Mouse (Mus musculus): Measurements from ENCODE around the gene Sema3g.

Sema3g gene

DNA sequence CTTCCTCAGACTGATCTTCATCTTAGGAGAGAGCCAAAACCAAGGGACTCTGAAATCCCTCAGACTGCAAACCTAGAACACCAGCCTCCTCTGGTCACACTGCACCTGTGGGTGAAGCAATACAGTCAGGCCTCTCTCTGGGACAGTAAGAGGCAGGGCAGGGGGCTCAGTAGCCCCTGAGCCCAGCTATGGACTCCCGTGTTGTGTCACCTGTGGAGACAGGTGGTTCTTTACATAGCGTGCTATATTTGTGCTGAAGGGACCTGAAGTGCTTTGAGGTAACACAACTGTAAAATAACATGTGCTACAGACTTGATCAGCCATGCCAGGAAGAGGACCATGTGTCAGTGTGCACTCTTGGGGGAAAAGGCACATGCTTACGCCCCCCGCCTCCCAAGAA lies 22.1 kb upstream of the Sema3g start:
- no peak for DNase-seq (ENCODE audit: low read depth, low spot score)

GRCm38 (mm10) chr14:31195968-31196367 lies 21.7 kb upstream of the Sema3g start:
- peak; percentile 54 for DNase-seq (ENCODE audit: low read depth, low spot score)

- peak; percentile 82 for DNase-seq (ENCODE audit: low read depth, low spot score)
Measured at GRCm38 (mm10) chr14:31197547-31198516, 19.8 kb upstream of the Sema3g start.

- no peak for DNase-seq (ENCODE audit: low read depth, low spot score)
Measured at GRCm38 (mm10) chr14:31199599-31199998, 18.1 kb upstream of the Sema3g start.

DNA sequence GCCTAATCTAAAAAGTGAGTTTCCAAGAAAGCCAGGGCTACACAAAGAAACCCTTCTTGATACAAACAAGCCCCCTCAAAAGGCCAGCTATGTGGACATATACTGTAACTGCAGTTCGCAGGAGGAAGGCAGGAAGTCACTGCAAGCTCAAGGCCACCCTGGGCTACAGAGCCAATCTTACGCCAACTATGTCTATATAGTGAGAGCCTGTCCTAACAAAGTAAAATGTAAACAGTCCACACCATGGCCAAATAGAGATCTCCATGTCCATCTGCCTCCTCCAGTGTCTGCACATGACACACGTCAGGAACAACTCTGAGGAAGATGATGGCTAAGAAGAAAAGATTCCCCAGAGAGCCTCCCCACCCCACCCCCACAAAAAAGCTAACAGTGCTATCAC lies 17.6 kb upstream of the Sema3g start:
- DNase-seq (ENCODE audit: low read depth, low spot score): no peak

DNA sequence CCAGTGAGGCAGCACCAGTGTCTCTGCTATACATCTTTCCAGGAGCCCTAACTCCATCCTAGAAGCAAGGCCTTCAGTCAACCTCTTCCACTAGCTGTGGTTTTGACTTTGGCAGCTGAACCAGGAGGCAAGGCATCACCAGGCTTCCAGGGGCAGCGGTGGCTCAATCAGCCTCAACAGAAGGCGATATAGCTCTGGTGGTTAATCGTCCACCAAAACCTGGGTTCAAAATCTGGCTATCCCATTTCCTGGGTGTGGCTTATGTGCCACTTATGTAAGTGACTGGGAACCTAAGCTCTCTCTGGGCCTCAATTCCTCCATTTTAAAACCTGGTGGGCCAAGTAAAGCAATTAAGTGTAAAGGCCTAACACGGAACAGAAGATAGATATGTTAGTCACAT lies 12.8 kb upstream of the Sema3g start:
- DNase-seq (ENCODE audit: low read depth, low spot score): peak; percentile 38

- peak; percentile 48 for DNase-seq (ENCODE audit: low read depth, low spot score)
Measured at GRCm38 (mm10) chr14:31205244-31205561, 12.5 kb upstream of the Sema3g start.

GRCm38 (mm10) chr14:31205562-31206467 lies 11.8 kb upstream of the Sema3g start:
- peak; percentile 35 for DNase-seq (ENCODE audit: low read depth, low spot score)

DNA sequence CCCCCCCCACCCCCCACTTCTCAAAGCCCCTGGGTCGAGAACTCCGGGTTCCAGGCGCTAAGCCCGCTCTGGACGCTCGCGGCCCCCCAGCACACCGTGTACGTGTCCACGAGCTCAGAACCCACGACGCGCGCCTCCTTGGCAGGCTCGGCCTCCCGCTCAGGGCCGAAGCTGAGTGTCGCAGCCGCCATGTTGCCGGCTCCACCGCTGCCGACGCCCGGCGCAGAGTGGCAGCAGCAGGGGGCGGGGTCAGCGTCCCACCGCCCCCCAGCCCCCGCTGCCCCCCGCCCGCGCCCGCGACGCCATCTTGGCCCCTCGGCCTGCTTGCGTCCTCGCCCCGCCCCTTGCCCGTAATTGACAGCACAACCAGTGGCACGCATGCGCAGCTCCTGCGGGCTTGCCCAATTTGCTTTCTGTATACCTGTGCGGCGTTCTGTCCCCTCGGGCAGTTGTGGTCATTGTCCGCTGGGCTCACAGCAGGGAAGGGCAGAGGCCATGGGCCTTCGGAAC lies 11.1 kb upstream of the Sema3g start:
- peak; percentile 86 for DNase-seq (ENCODE audit: low read depth, low spot score)

DNA sequence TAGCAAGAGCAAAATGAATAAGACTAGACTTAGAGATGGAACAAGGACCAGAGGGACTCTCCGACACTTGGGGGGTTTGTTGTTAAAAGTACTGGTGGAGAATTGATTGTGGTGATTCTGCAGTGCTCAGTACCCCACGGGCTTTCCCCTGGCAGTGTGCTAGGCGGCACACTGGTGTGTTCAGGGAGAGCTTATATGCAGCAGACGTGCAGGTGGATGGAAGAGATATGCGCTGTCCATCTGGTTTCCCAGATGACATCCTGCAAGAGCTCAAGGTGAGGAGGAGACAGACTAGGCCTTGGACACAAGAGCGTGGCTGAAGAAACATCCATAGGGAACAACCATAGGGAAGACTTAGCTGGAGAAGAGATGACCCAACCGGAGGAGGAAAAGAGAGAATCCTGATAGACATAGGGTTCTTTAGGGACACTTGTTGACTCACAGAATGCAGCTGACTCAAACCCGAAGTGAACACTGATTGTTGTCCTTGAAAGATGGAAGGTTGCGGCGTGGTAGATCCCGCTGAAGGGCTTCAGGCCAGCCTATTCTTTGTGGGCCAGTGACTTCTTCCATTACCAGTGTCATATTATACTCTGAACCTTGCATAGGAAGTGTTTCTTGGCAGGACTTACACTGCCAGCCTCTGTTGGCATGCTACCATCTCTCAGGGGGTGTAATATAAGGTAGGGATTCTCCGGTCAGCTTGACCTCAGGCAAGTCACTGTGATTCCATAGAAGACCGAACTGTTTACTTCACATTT lies 10.4 kb upstream of the Sema3g start:
- no peak for DNase-seq (ENCODE audit: low read depth, low spot score)

- no peak for DNase-seq (ENCODE audit: low read depth, low spot score)
Measured at GRCm38 (mm10) chr14:31208084-31208483, 9.6 kb upstream of the Sema3g start, which contains the start of gene Tnnc1. Gene Tnnc1 (plus strand): TSS chr14:31208312.

GRCm38 (mm10) chr14:31209133-31209557 lies 8.5 kb upstream of the Sema3g start:
- no peak for DNase-seq (ENCODE audit: low read depth, low spot score)

DNA sequence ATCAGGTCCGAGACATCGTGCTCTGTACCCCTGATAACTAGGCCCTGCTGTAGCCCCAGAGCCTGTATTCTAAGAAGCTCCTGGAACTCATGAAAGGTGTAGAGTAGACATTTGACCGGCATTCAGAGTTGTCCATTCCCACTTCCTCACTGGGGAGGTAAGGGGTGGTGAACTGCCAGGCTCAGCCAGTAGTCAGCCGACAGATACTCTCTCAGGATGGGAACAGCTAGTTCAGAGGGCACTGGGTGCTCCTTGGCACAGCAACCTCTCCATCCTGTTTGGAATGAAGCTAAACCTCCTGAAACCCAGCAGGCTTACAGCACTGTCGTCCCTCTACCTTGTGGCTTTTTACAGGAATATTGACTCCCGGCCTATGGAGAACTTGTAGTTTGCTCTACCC lies 5.8 kb upstream of the Sema3g start:
- DNase-seq (ENCODE audit: low read depth, low spot score): no peak

- DNase-seq (ENCODE audit: low read depth, low spot score): no peak
Measured at GRCm38 (mm10) chr14:31212499-31212898, 5.2 kb upstream of the Sema3g start.

- DNase-seq (ENCODE audit: low read depth, low spot score): no peak
Measured at GRCm38 (mm10) chr14:31213868-31214267, 3.8 kb upstream of the Sema3g start.

- no peak for DNase-seq (ENCODE audit: low read depth, low spot score)
Measured at GRCm38 (mm10) chr14:31214684-31215083, 3.0 kb upstream of the Sema3g start.

DNA sequence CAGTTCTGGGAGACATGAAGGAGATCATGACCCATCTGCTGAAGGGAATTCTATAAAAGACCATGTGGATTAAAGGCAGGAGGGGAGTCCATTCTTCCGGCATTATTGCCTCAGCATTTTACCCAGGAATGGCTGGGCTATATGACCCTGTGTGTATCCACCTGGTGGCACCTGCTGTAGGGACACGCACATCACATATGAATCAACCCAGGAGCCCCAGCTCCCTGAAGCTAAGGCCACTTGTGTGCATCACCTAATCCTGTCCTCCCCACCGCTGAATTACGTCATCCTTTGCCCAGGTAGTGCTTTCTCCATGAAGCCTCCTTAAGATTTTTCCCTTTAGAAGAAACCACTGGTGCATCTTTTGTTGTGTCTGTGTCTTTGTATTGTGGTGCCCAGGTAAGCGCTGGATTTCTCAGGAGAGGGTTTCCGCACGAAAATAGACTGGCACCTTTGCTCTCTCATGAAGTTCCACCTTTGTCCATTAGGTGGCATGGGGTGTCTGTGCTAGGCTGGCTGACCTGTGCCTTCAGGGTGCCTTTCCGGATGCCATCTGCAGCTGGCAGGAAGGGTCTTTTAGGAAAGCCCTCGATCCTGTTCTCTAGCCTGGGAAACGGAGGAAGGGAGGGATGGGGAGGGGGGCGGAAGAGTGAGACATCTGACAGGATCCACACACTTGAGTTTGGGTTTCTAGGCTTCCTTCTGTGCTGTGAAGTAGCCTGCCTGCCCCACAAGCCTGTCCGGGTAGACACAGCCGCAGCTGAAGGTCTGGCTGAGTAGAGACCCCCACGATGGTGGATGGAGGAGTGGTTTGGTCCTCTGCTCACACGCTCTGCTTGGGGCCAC lies 2.3 kb upstream of the Sema3g start:
- peak; percentile 69 for DNase-seq (ENCODE audit: low read depth, low spot score)

- DNase-seq (ENCODE audit: low read depth, low spot score): no peak
Measured at GRCm38 (mm10) chr14:31216846-31217245, 814 bp upstream of the Sema3g start, which contains the start of gene Nisch. Gene Nisch (minus strand): TSS chr14:31216946.

DNA sequence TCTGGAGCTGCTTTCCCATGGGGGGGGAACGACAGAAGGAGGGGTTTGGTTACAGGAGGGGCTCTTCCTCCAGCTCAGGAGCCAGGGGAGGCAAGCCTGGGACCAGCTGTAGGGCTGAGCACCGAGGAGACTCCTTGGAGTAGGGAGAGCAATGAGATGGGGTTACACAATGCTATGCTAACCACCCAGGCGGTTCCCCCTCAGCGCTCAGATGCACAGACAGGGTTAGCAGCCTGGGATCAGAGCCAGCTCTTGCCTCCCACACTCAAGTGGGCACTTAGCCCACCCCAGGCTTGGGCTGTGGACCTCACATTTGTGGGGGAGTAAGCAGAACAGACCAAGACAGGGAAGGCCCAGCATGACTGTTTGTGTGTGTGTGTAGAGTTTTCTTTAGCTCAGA lies 9.3 kb downstream of the Sema3g start:
- no peak for DNase-seq (ENCODE audit: low read depth, low spot score)

- DNase-seq (ENCODE audit: low read depth, low spot score): no peak
Measured at GRCm38 (mm10) chr14:31228234-31228633, 10.6 kb downstream of the Sema3g start.
